Mouse (Mus musculus): ENCODE results near the gene Sebox. TPM values are rescaled to one million over a fixed set of nuclear protein-coding genes. Genes with fewer than 3 reads are reported as not detected.
"Not testable (repeated sequence)": the region's sequence is repeated elsewhere in the genome, so short reads cannot be mapped to it uniquely, and the experiment has no call there.

Gene Sebox
- polyA plus RNA-seq, 1 experiment from 2014 or later: 0.22 TPM

- H3K27ac ChIP-seq: no peak overlapping the region
- WGBS: 86% methylated on average over 9 of the region's 9 CpGs
- no peaks in the 10 kb centered on the region for H3K27me3 ChIP-seq
Observed at GRCm38 (mm10) chr11:78523241-78523955, 20.2 kb downstream of the Sebox start.

GRCm38 (mm10) chr11:78524838-78525237 is 21.6 kb downstream of the Sebox start:
- Histone ChIP-seq H3K4me1 (0 out of 2 replicates have a peak, but pooled peaks cover 4% of the 10 kb centered on the region), H3K4me2 (no peak overlapping the region), H3K36me3 (peaks cover 98% of the 10 kb centered on the region), H3K9ac (no peak overlapping the region), H3K9me3 (no peaks in the 10 kb centered on the region), H3K4me3 (no peak overlapping the region), H3K27ac (no peak overlapping the region), H3K27me3 (no peaks in the 10 kb centered on the region)
- WGBS: 76% methylated on average over 2 of the region's 2 CpGs
- ATAC-seq (ENCODE audit: insufficient number of reproducible peaks, low FRiP score, low TSS enrichment, low read depth): no peak

More at GRCm38 (mm10) chr11:78523241-78523955, 20.2 kb downstream of the Sebox start:
- Histone ChIP-seq H3K36me3 (peaks cover 100% of the 10 kb centered on the region), H3K4me3 (no peak overlapping the region), H3K9me3 (no peaks in the 10 kb centered on the region), H3K4me2 (no peak overlapping the region), H3K4me1 (0 out of 2 replicates have a peak, but pooled peaks cover 4% of the 10 kb centered on the region), H3K9ac (no peak overlapping the region)
- ATAC-seq (ENCODE audit: insufficient number of reproducible peaks, low FRiP score, low TSS enrichment, low read depth): no peak

GRCm38 (mm10) chr11:78528714-78529113 is 25.5 kb downstream of the Sebox start:
- Histone ChIP-seq H3K4me1 (0 out of 2 replicates have a peak, but pooled peaks cover 7% of the 10 kb centered on the region), H3K4me2 (no peak overlapping the region), H3K27me3 (no peaks in the 10 kb centered on the region), H3K27ac (no peak overlapping the region), H3K9ac (no peak overlapping the region), H3K36me3 (peaks cover 83% of the 10 kb centered on the region), H3K9me3 (no peaks in the 10 kb centered on the region), H3K4me3 (no peak overlapping the region)
- 83% methylated on average over 9 of the region's 9 CpGs for WGBS
- ATAC-seq (ENCODE audit: insufficient number of reproducible peaks, low FRiP score, low TSS enrichment, low read depth): no peak

- WGBS: 86% methylated on average over 12 of the region's 12 CpGs
- Histone ChIP-seq H3K4me3 (no peak overlapping the region), H3K9ac (no peak overlapping the region), H3K36me3 (peaks cover 70% of the 10 kb centered on the region), H3K9me3 (no peaks in the 10 kb centered on the region), H3K4me1 (peaks cover 11% of the 10 kb centered on the region; the same call in 1 of the 2 replicates), H3K27me3 (no peaks in the 10 kb centered on the region), H3K4me2 (no peak overlapping the region), H3K27ac (no peak overlapping the region)
- ATAC-seq (ENCODE audit: insufficient number of reproducible peaks, low FRiP score, low TSS enrichment, low read depth): no peak
Observed at GRCm38 (mm10) chr11:78530001-78530400, 26.8 kb downstream of the Sebox start.

DNA sequence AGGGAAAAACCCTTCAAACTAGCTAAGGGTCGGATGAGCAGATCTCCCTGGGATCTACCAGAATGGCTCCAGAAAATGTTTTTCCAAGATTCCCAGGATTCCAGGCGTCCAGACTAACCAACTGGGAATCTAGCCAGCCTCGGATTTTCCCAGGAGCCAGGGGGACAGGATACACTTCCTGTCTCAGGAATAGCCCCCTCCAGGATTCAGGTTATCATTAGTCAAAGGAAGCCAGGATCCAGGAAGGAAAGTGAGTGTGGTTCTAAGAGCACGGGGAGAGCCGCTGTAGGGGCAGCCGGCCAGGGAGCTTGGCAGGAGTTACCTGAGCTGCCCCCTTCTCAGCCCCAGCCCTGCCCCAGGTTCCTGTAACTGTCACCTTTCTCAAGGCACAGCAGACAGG is 27.8 kb downstream of the Sebox start:
- Histone ChIP-seq H3K4me3 (no peak overlapping the region), H3K9me3 (no peaks in the 10 kb centered on the region), H3K9ac (no peak overlapping the region), H3K36me3 (peaks cover 60% of the 10 kb centered on the region), H3K4me2 (no peak overlapping the region), H3K27me3 (no peaks in the 10 kb centered on the region), H3K27ac (peak overlapping the region; percentile 39), H3K4me1 (peaks cover 14% of the 10 kb centered on the region; the same call in 1 of the 2 replicates)
- WGBS: 70% methylated on average over 6 of the region's 6 CpGs
- ATAC-seq (ENCODE audit: insufficient number of reproducible peaks, low FRiP score, low TSS enrichment, low read depth): no peak

- WGBS: 89% methylated on average over 10 of the region's 10 CpGs
- 0 out of 2 replicates have a peak overlapping the region, but pooled peaks have one; percentile 39 for H3K27ac ChIP-seq
Observed at GRCm38 (mm10) chr11:78531515-78531914, 28.3 kb downstream of the Sebox start.

DNA sequence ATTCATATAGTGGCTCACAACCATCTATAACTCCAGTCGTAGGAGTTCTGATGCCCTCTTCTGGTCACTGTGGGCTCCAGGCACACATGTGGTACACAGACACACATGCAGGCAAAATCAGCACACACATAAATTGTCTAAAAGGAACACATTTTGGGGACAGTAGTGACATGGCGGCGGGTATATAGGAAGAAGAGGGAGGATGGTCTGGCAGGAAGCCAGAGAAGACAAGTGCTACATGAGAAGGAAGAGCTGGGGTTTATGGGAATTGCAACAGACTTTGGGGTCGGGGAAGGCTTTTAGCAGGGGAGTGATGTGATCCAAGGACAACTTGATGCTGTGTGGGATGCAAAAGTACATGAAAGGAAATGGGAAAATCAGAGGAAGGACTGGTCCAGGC is 31.3 kb downstream of the Sebox start:
- Histone ChIP-seq H3K9me3 (no peaks in the 10 kb centered on the region), H3K27me3 (no peaks in the 10 kb centered on the region), H3K4me3 (peak overlapping the region; percentile 85; the same call in 1 of the 2 replicates), H3K27ac (no peak overlapping the region), H3K4me1 (peaks cover 25% of the 10 kb centered on the region), H3K9ac (no peak overlapping the region), H3K36me3 (peaks cover 42% of the 10 kb centered on the region), H3K4me2 (peak overlapping the region; percentile 74)
- WGBS: 77% methylated on average over 4 of the region's 4 CpGs
- no peak for ATAC-seq (ENCODE audit: insufficient number of reproducible peaks, low FRiP score, low TSS enrichment, low read depth)

More at GRCm38 (mm10) chr11:78531515-78531914, 28.3 kb downstream of the Sebox start:
- H3K27me3 ChIP-seq; H3K4me2 ChIP-seq; H3K9ac ChIP-seq; H3K4me3 ChIP-seq; ATAC-seq (ENCODE audit: insufficient number of reproducible peaks, low FRiP score, low TSS enrichment, low read depth); H3K9me3 ChIP-seq: not testable (repeated sequence)
- H3K4me1 ChIP-seq: peaks cover 14% of the 10 kb centered on the region; the same call in 1 of the 2 replicates
- H3K36me3 ChIP-seq: peaks cover 55% of the 10 kb centered on the region

GRCm38 (mm10) chr11:78535376-78536079 is 32.3 kb downstream of the Sebox start:
- Histone ChIP-seq H3K9me3 (no peaks in the 10 kb centered on the region), H3K27me3 (no peaks in the 10 kb centered on the region), H3K27ac (peak overlapping the region; percentile 98), H3K9ac (peak overlapping the region; percentile 85), H3K4me1 (peaks cover 25% of the 10 kb centered on the region), H3K4me3 (peak overlapping the region; percentile 85), H3K4me2 (peak overlapping the region; percentile 74), H3K36me3 (peaks cover 44% of the 10 kb centered on the region)
- peak; percentile 41; the same call in 1 of the 2 replicates for ATAC-seq (ENCODE audit: insufficient number of reproducible peaks, low FRiP score, low TSS enrichment, low read depth)
- WGBS: under 1% methylated on average over 23 of the region's 23 CpGs

DNA sequence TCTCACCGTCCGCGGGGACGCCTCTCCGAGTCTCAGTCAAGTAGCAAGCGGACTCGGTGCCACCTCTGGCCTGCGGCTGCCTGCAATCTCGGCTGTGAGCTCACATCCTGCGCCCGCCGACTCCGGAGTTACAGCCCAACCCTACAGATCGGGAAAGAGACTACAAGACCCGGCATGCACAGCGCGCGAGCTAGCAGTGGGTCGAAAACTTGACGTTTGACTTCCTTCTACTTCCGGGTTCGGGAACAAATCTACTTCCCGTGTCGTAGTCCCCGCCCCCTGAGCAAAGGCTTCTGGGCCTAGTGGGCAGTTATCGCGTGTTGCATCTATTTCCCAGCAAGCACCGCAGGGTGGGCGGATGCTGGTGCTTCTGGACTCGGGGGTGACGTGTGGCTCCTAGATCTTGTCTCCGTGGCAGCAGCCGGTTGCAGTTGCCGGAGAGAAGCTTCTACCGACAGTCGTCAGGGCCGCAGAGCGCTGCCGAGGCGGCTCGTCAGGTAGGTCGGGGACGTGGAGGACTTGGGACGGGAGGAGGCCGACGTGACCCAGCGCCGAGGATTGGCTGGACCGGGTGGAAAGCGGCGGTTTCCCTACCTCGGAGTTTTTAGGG is 32.9 kb downstream of the Sebox start, which contains the start of the genes Tnfaip1 and Ift20:
TSS of gene Tnfaip1 (minus strand) at position 253 of the 610 bp plus-strand sequence.
TSS of gene Ift20 (plus strand) at position 282 of the 610 bp plus-strand sequence.
- Histone ChIP-seq H3K4me1 (peaks cover 23% of the 10 kb centered on the region), H3K4me3 (peak within 1 kb of the TSS; percentile 85), H3K9me3 (no peaks in the 10 kb centered on the region), H3K27ac (peak within 1 kb of the TSS; percentile 98), H3K4me2 (peak within 1 kb of the TSS; percentile 74), H3K36me3 (peaks cover 44% of the 10 kb centered on the region), H3K27me3 (no peaks in the 10 kb centered on the region), H3K9ac (peak within 1 kb of the TSS; percentile 87)
- under 1% methylated on average over 52 of the region's 52 CpGs for WGBS
- peak; percentile 99 for ATAC-seq (ENCODE audit: insufficient number of reproducible peaks, low FRiP score, low TSS enrichment, low read depth)

DNA sequence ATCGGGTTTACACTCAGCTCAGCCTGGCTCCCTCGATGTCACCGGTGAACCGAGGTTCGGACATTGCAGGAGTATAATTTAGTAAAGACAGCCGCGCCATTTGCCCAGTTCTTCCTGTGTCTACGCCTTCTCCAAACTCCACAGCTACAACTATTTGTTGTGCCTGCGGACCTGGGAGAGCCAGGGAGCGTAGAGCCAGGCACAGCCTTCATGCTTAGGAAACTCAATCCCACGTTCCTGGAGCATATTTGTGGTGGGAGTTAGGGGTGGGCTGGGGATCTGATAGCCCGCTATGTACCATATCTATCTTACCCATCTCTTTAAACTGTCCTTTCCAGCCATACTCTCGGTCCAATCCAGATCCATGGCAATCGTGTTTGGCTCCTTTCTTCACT is 33.4 kb downstream of the Sebox start:
- H3K4me3 ChIP-seq: peak overlapping the region; percentile 85
- H3K9me3 ChIP-seq: no peaks in the 10 kb centered on the region
- H3K9ac ChIP-seq: peak overlapping the region; percentile 87
- no peak for ATAC-seq (ENCODE audit: insufficient number of reproducible peaks, low FRiP score, low TSS enrichment, low read depth)
- H3K27me3 ChIP-seq: no peaks in the 10 kb centered on the region
- H3K4me1 ChIP-seq: peaks cover 22% of the 10 kb centered on the region
- 2% methylated on average over 14 of the region's 14 CpGs for WGBS
- peak overlapping the region; percentile 66 for H3K4me2 ChIP-seq
- peaks cover 45% of the 10 kb centered on the region for H3K36me3 ChIP-seq
- H3K27ac ChIP-seq: peak overlapping the region; percentile 95

DNA sequence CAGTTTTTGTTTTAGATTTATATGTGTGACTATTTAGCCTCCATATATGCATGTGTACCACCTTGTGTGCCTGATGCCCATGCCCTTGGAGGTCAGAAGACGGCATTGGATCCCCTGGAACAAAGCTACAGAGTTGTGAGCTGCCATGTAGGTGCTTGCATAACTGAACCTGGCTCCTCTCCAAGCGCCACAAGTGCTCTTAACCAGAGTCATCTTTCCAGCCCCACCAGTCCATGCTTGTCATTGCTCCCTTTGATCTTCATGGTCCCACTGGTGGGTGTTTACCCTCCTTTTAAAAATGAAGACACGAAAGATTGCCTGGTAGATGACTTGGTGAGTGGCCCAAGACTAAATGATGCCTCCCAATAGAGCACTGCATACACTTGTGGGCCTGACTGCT is 37.1 kb downstream of the Sebox start:
- H3K9me3 ChIP-seq: no peaks in the 10 kb centered on the region
- H3K27me3 ChIP-seq: no peaks in the 10 kb centered on the region
- H3K36me3 ChIP-seq: peaks cover 62% of the 10 kb centered on the region
- no peak for ATAC-seq (ENCODE audit: insufficient number of reproducible peaks, low FRiP score, low TSS enrichment, low read depth)
- H3K27ac ChIP-seq: peak overlapping the region; percentile 47; the same call in 1 of the 2 replicates
- no peak overlapping the region for H3K9ac ChIP-seq
- no peak overlapping the region for H3K4me3 ChIP-seq
- peaks cover 12% of the 10 kb centered on the region for H3K4me1 ChIP-seq
- H3K4me2 ChIP-seq: no peak overlapping the region
- 66% methylated on average over 3 of the region's 3 CpGs for WGBS

Data from limb, embryonic 15.5 days (tissue).